34 mouse cellular contexts compared by ENCODE assay signal in the genomic region with DNA sequence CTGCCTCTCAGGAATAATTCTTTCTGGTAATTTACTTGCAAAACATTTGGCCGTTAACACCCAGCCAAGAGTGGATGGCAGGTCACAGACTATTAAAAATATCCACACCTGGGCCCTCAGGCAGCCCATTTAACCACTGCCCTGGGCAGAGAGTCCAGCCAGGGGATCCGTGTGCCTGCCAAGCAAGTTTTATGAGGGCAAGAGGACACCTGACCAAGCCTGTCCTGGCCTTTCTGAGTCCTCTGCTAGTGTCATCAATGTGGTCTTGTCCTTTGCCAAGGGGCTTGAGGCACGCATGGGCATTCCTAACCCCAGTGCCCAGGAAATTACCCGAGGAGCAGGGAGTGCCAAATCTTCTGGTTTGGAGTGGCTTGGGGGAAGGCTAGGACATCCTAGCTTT. TPM values are rescaled to one million over a fixed set of nuclear protein-coding genes. Genes with fewer than 3 reads are reported as not detected.
DNase-seq lines count a peak whose midpoint lies in the region; TF ChIP-seq lines count a peak whose summit lies in the region.
"Had no signal": no experiment of that assay in that cellular context is flagged by ENCODE, and none has a peak within 500 bp of the region (broad histone marks: within the 10 kb centered on the region; RNA-seq: fewer than 3 reads in every experiment).

No protein-coding gene starts in this region.

- TF ChIP-seq POLR2A in kidney, adult 2 months (IDR thresholded peaks at IDR 0.05; ENCODE audit: low read depth, low read length), result no peak

- H3K27me3 ChIP-seq in kidney, adult 2 months (replicated peaks; ENCODE audit: control insufficient read depth, insufficient read depth, low read length), result no peaks in the 10 kb centered on the region
- no peaks in the 10 kb centered on the region for H3K27me3 ChIP-seq in limb, embryonic 10.5 days (ENCODE audit: low read depth, poor library complexity, severe bottlenecking)
- H3K27me3 ChIP-seq: intestine, embryonic 15.5 days; midbrain, embryonic 15.5 days; neural tube, embryonic 13.5 days; stomach, embryonic 15.5 days had no signal

- no peak overlapping the region for H3K27ac ChIP-seq in kidney, adult 2 months (ENCODE audit: insufficient read depth, low read depth, low read length)
- peak overlapping the region; percentile 95 for H3K27ac ChIP-seq in limb, embryonic 10.5 days
- no peak overlapping the region for H3K27ac ChIP-seq in left cerebral cortex, adult 2 months
- H3K27ac ChIP-seq: embryonic facial prominence, embryonic 15.5 days; heart, embryonic 15.5 days; hindbrain, embryonic 10.5 days; intestine, embryonic 15.5 days; macrophage; midbrain, embryonic 15.5 days; neural tube, embryonic 13.5 days; stomach, embryonic 15.5 days had no signal

- intact Hi-C loops in heart, postnatal 25 days (cut with DNase I), result no loop called here
- intact Hi-C loops in gastrocnemius, postnatal 14 days (cut with DNase I; ENCODE audit: low total_unique reads), result no loop called here
- intact Hi-C loops in left cerebral cortex, adult 2 months (cut with DNase I), result no loop called here

- 0 out of 2 replicates have a peak, but pooled peaks cover 9% of the 10 kb centered on the region for H3K4me1 ChIP-seq in kidney, adult 2 months (ENCODE audit: control insufficient read depth, insufficient read depth, low read length)
- peaks cover 99% of the 10 kb centered on the region for H3K4me1 ChIP-seq in limb, embryonic 10.5 days
- H3K4me1 ChIP-seq: embryonic facial prominence, embryonic 15.5 days; intestine, embryonic 15.5 days; midbrain, embryonic 15.5 days; neural tube, embryonic 13.5 days; stomach, embryonic 15.5 days had no signal

- peak; percentile 88 for DNase-seq in heart, adult 11 months
- DNase-seq in heart, postnatal 25 days (ENCODE audit: low spot score), result no peak
- peak; percentile 85 for DNase-seq in kidney, adult 2 months
- DNase-seq in kidney, postnatal 10 days, result no peak
- DNase-seq in gastrocnemius, postnatal 14 days, result peak; percentile 53
- DNase-seq in limb, embryonic 10.5 days (ENCODE audit: low spot score), result no peak
- no peak for DNase-seq in left cerebral cortex, adult 2 months (ENCODE audit: extremely low spot score in 1 of 2, low spot score in 2 of 2)
- no peak for DNase-seq in retina, embryonic 14.5 days (ENCODE audit: low spot score)
- DNase-seq: adrenal gland, postnatal 14 days; cerebellum, adult 9-10 months; liver; liver, postnatal 0 days; right cerebral cortex, postnatal 4 days; thymus, adult 2 months; thymus, postnatal 4 days had no signal

- H3K9me3 ChIP-seq in limb, embryonic 10.5 days (replicated peaks), result no peaks in the 10 kb centered on the region
- H3K9me3 ChIP-seq: embryonic facial prominence, embryonic 15.5 days; heart, embryonic 15.5 days; hindbrain, embryonic 10.5 days; intestine, embryonic 15.5 days; midbrain, embryonic 15.5 days; neural tube, embryonic 13.5 days; stomach, embryonic 15.5 days had no signal

- no peak for TF ChIP-seq CTCF in kidney, adult 2 months (conservative IDR thresholded peaks at IDR 0.05; ENCODE audit: insufficient read depth, insufficient read length, low read depth, low read length)
- TF ChIP-seq CTCF in left cerebral cortex, adult 2 months (IDR thresholded peaks at IDR 0.05), result no peak

- 30% methylated on average over 4 of the region's 4 CpGs for WGBS in kidney, adult 2 months
- 60% methylated on average over 4 of the region's 4 CpGs for WGBS in limb, embryonic 10.5 days

- H3K36me3 ChIP-seq in kidney, adult 2 months (ENCODE audit: control insufficient read depth, insufficient read depth, low read length), result no peaks in the 10 kb centered on the region
- H3K36me3 ChIP-seq in limb, embryonic 10.5 days, result no peaks in the 10 kb centered on the region
- H3K36me3 ChIP-seq: embryonic facial prominence, embryonic 15.5 days; heart, embryonic 15.5 days; hindbrain, embryonic 10.5 days; intestine, embryonic 15.5 days; midbrain, embryonic 15.5 days; neural tube, embryonic 13.5 days; stomach, embryonic 15.5 days had no signal

- no peak overlapping the region for H3K4me3 ChIP-seq in kidney, adult 2 months (ENCODE audit: insufficient read depth, low read depth, low read length)
- H3K4me3 ChIP-seq in limb, embryonic 10.5 days, result no peak overlapping the region
- H3K4me3 ChIP-seq in left cerebral cortex, adult 2 months, result no peak overlapping the region
- H3K4me3 ChIP-seq: embryonic facial prominence, embryonic 15.5 days; heart, embryonic 15.5 days; hindbrain, embryonic 10.5 days; intestine, embryonic 15.5 days; midbrain, embryonic 15.5 days; myocyte; neural tube, embryonic 13.5 days; stomach, embryonic 15.5 days had no signal

RNA-seq across cellular contexts. Expression of gene Actrt2, which starts 38.0 kb away (rescaled TPM):
- total RNA-seq in heart, postnatal 25 days (2021), result not detected
- 0.05 and 0.06 TPM in 2 replicates for polyA plus RNA-seq in kidney, adult 2 months (2012; rRNA removed)
- total RNA-seq in gastrocnemius, postnatal 14 days (2021), result not detected
- polyA plus RNA-seq in limb, embryonic 10.5 days (2016; fragmentation: Nextera tagmentation; extraction: Ambion mirVana), result not detected in 2 replicates
- not detected for total RNA-seq in left cerebral cortex, adult 2 months (2021)
- total RNA-seq: adrenal gland, postnatal 14 days; common myeloid progenitor, adult 5-6 weeks; granulocyte monocyte progenitor cell, adult 5-6 weeks; layer of hippocampus, adult 18-20 months; layer of hippocampus, postnatal 14 days; left cerebral cortex, postnatal 14 days had no signal
- polyA plus RNA-seq: brain, embryonic 14.5 days; embryonic facial prominence, embryonic 15.5 days; forebrain, embryonic 14.5 days; frontal cortex, adult 2 months; heart, embryonic 15.5 days; hindbrain, embryonic 10.5 days; hindbrain, embryonic 16.5 days; intestine, embryonic 15.5 days; liver, postnatal 0 days; lung, postnatal 0 days; macrophage; midbrain, embryonic 15.5 days; myocyte; neural tube, embryonic 13.5 days; stomach, embryonic 15.5 days had no signal

Comparison
In these comparisons a context has a peak if more than half of its experiments do, and no peak if none do; other contexts are left out.
1. DNase-seq: peak in heart, adult 11 months (single experiment), kidney, adult 2 months (single experiment) and gastrocnemius, postnatal 14 days (single experiment); none in heart, postnatal 25 days (single experiment), kidney, postnatal 10 days (single experiment), limb, embryonic 10.5 days (single experiment), left cerebral cortex, adult 2 months (0 of 2) and retina, embryonic 14.5 days (single experiment).